Mouse (Mus musculus) heart, embryonic 16.5 days (tissue): ENCODE measurements around the gene Strip1. TPM values are rescaled to one million over a fixed set of nuclear protein-coding genes. Genes with fewer than 3 reads are reported as not detected.

Experiments used
- ATAC-seq: fragments of 200-750 bp; cut with Nextera tagmentation; replicated peaks from 2 replicates; pipeline ENCODE4 v1.8.0; 2017; ENCODE audit warnings: moderate number of reproducible peaks; ENCODE audit not compliant: insufficient read depth, low FRiP score; ENCODE audit errors: extremely low read depth
- H3K27ac ChIP-seq: fragments of 300-500 bp; sonication (generic); 2 replicates; pipeline ENCODE4 v1.5.1; 2014; ENCODE audit warnings: mild to moderate bottlenecking, low read length, control low read depth, moderate library complexity
- H3K27me3 ChIP-seq: fragments of 300-500 bp; sonication (generic); 2 replicates; pipeline ENCODE4 v1.6.1; 2014; ENCODE audit warnings: low read length, mixed read lengths; ENCODE audit not compliant: control insufficient read depth, insufficient read depth
- H3K36me3 ChIP-seq: fragments of 300-500 bp; sonication (generic); 2 replicates; pipeline ENCODE4 v1.6.1; 2014; ENCODE audit not compliant: control insufficient read depth, insufficient read depth
- H3K4me1 ChIP-seq: fragments of 300-500 bp; sonication (generic); 2 replicates; pipeline ENCODE4 v1.6.1; 2014; ENCODE audit warnings: low read length, mixed read lengths; ENCODE audit not compliant: control insufficient read depth, insufficient read depth
- H3K4me2 ChIP-seq: fragments of 300-500 bp; sonication (generic); 2 replicates; pipeline ENCODE4 v1.6.1; 2014; ENCODE audit warnings: low read depth, mild to moderate bottlenecking, control low read depth, low read length
- H3K4me3 ChIP-seq: fragments of 300-500 bp; sonication (generic); 2 replicates; pipeline ENCODE4 v1.5.1; 2014; ENCODE audit warnings: mild to moderate bottlenecking, control low read depth, low read length
- H3K9ac ChIP-seq: fragments of 300-500 bp; sonication (generic); 2 replicates; pipeline ENCODE4 v1.6.1; 2014; ENCODE audit warnings: low read length, control low read depth
- H3K9me3 ChIP-seq: fragments of 300-500 bp; sonication (generic); replicated peaks from 2 replicates; pipeline ENCODE4 v1.6.1; 2016; ENCODE audit warnings: low read length; ENCODE audit not compliant: control insufficient read depth
- WGBS: fragments of 180-500 bp; shearing (Covaris S2); extraction: QIAGEN DNeasy Blood & Tissue Kit; methylation state at CpG from one replicate; pipeline ENCODE4 v1.1.7; 2014; 5-methylcytosine and 5-hydroxymethylcytosine counted together
- polyA plus RNA-seq: library from polyadenylated mRNA; unstranded; fragments of >200 nt; fragmentation: Nextera tagmentation; extraction: Ambion mirVana; gene quantifications from 2 replicates; pipeline ENCODE4 v1.2.1, GENCODE M21; 2015

The Strip1 gene
- polyA plus RNA-seq, 1 experiment from 2014 or later = 32.2 TPM

DNA sequence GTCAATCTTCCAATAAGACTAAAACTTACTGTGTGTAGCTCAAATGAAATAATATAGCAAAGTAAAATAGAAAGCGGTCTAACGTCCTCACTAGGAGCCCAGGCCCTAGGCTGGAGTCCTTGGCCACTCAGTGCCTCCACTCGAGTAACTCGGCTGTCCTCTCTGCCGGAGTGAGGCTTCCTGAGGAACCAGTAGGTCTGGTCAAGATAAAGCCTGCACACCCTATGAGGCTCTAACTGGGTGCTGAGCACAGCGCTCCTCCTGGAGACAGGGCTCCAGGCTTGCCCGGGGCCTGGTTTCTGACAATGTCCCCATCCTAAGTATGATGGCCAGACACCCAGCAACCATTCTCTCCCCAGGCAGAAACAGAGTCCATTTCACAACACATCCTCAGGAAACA, 9.0 kb downstream of the Strip1 start:
- Histone ChIP-seq H3K9me3 (no peaks in the 10 kb centered on the region), H3K27ac (no peak overlapping the region), H3K4me3 (no peak overlapping the region), H3K4me1 (no peaks in the 10 kb centered on the region), H3K27me3 (no peaks in the 10 kb centered on the region), H3K9ac (no peak overlapping the region), H3K36me3 (peaks cover 82% of the 10 kb centered on the region), H3K4me2 (no peak overlapping the region)
- no peak for ATAC-seq
- WGBS = 91% methylated on average over 7 of the region's 7 CpGs

DNA sequence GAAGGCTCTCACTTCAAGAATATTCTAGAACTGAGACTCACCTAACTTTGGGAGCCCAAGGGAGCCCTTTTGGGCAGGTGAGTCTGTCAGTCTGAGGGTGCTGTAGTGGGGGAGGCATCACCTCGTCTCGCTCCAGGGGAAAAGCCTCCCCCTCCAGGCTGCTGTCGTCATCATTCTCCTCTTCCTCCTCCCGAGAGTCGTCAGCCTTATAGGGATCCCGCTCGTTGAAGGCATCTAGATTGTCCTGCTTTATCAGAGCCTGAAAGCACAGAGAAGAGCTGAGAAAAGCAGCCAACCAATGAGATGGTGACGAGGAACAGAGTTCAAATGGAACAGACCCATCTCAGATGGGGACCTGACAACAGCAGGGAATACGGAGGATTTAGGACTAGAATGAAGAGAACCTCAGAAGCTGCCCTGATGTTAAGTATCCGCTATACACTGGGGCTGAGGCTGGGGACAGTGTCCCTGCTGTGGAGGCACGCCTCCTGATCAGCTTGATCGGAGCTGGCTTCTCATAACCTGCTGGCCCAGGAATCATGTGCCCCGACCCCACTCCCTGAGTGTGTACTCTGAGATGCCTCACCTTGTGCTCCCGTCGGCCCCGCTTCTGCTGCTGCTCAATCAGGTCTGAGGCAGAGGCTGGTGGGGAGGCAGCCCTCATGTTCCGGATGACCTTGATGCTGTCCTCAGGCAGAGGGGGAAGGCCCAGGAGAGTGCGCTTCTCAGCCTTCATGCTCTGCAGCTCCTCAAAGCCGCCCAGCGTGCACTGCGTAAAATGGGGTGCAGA, 10.0 kb downstream of the Strip1 start:
- Histone ChIP-seq H3K9me3 (no peaks in the 10 kb centered on the region), H3K36me3 (peaks cover 76% of the 10 kb centered on the region), H3K4me2 (no peak overlapping the region), H3K27ac (no peak overlapping the region), H3K9ac (no peak overlapping the region), H3K4me3 (no peak overlapping the region), H3K4me1 (peaks cover 3% of the 10 kb centered on the region; the same call in 1 of the 2 replicates), H3K27me3 (no peaks in the 10 kb centered on the region)
- no peak for ATAC-seq
- WGBS = 85% methylated on average over 21 of the region's 21 CpGs

DNA sequence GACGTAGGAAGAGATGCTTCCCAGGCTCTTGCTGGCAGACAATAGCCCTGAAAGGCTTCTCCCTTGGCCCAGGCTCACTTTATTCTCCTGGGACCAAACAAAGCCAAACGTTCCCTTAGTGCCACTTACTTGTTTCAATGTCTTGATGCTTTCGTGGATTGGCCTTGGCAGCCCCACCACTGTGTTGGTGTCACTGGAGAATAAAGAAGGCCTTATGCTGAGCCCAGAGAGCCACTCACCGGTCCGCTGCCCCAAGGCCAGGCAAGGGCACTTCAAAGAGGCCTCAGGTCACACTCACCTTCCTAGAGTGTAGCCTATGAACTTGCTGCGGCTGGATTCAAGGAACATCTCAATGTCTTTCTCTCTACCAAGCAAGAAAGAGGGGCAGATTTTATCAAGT, 11.6 kb downstream of the Strip1 start:
- H3K27ac ChIP-seq = no peak overlapping the region
- 87% methylated on average over 6 of the region's 6 CpGs for WGBS

DNA sequence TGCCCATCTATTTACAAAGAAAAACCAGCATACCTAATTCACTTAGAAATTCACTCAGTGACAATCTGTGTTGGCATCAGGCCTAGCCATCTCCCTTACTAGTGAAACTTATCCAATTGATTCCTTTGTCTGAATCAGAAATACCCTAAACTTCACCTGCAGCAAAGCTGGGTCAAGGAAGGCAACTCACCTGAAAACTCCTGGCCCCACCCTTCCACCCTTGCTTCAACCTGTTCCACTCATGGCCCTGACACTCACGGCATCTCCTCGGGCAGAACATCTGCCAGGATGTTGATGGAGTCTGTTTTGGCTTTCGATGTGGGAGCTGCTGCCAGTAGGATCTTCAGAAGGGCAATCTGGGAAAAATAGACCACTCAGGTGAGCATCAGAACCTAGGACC, 13.7 kb downstream of the Strip1 start:
- Histone ChIP-seq H3K27ac (no peak overlapping the region), H3K9me3 (no peaks in the 10 kb centered on the region), H3K9ac (no peak overlapping the region), H3K27me3 (no peaks in the 10 kb centered on the region), H3K36me3 (peaks cover 75% of the 10 kb centered on the region), H3K4me1 (peaks cover 6% of the 10 kb centered on the region; the same call in 1 of the 2 replicates), H3K4me3 (no peak overlapping the region), H3K4me2 (no peak overlapping the region)
- no peak for ATAC-seq
- WGBS = 92% methylated on average over 3 of the region's 3 CpGs

More for the DNA sequence above, 11.6 kb downstream of the Strip1 start:
- Histone ChIP-seq H3K4me2 (no peak overlapping the region), H3K27me3 (no peaks in the 10 kb centered on the region), H3K9me3 (no peaks in the 10 kb centered on the region), H3K36me3 (peaks cover 76% of the 10 kb centered on the region), H3K9ac (no peak overlapping the region), H3K4me3 (no peak overlapping the region), H3K4me1 (peaks cover 6% of the 10 kb centered on the region; the same call in 1 of the 2 replicates)
- no peak for ATAC-seq

DNA sequence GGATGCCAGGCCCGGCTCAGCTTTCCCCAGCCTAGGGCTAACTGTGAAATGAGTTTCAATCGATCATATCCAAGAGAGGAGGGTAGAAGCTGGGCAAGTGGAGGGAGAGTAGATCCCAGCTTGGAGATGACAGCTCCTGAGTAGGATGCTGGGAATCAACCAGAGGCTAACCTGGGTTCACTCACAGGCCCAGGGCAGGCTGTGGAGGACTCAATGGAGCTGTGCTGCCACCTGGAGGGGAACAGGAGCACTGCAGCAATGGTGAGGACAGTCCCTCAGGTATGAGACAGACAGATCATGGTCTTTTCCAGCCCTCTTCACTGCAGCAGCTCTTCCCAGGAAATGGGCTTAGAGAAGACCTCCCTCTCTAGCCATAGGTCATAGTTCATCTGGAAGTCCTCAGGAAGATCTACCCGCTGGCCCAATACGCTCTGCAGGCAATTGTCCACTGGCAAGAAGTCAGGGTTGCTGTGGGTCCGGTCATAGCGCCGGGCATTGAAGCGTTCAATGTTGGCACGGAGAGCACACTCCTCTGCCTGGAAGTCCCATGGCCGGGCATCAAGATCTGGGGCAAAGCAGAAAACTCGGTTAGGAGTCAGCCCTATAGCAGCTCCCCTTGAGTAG, 18.5 kb downstream of the Strip1 start:
- WGBS = 87% methylated on average over 11 of the region's 11 CpGs
- Histone ChIP-seq H3K9ac (no peak overlapping the region), H3K4me1 (peaks cover 17% of the 10 kb centered on the region), H3K27ac (no peak overlapping the region), H3K27me3 (no peaks in the 10 kb centered on the region), H3K4me2 (no peak overlapping the region), H3K4me3 (no peak overlapping the region), H3K36me3 (peaks cover 50% of the 10 kb centered on the region), H3K9me3 (no peaks in the 10 kb centered on the region)
- no peak for ATAC-seq

DNA sequence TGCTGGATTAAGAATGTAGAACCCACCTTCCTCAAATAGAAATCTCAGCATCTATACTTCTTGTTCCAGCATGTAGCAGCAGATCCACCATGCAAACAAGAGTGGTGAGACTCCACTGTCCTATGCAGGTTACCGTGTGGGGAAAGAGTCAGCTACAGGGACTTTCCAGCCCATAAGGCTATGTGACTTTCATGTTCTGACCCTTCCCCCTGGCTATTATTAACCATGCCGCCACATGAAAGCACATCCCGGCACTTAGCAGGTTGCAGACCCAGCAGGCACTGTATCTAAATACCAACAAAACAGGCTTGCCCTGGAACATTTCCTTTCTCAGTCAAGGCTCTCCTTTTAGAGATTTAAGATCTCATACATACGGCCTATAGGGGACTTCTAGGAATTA, 20.1 kb downstream of the Strip1 start:
- Histone ChIP-seq H3K27ac (0 out of 2 replicates have a peak overlapping the region, but pooled peaks have one; percentile 5), H3K9me3 (no peaks in the 10 kb centered on the region), H3K4me2 (no peak overlapping the region), H3K27me3 (no peaks in the 10 kb centered on the region), H3K36me3 (peaks cover 41% of the 10 kb centered on the region), H3K4me3 (no peak overlapping the region), H3K9ac (peak overlapping the region; percentile 28), H3K4me1 (peaks cover 14% of the 10 kb centered on the region)
- peak; percentile 28; the same call in 1 of the 2 replicates for ATAC-seq
- WGBS = 46% methylated on average over 4 of the region's 4 CpGs

DNA sequence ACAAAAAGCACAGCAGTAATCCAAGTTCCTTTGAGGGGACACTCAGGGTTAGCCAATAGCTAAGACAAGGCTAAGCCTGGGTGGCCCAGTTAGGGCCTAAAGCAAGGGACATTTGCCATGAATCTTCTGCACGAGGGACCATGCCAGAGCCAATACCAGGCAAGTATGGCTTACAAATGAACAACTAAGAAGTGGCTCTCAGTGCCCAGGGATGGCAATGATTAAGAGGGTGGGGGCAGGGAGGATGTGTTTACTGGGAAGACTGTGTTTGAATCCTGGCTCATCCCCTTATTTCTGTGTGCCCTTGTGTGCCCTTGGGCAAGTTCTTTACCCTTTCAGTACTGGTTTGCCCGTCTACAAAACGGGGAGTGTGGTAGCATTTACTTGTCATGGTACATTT, 22.1 kb downstream of the Strip1 start:
- no peak overlapping the region for H3K4me2 ChIP-seq
- 73% methylated on average over 3 of the region's 3 CpGs for WGBS

DNA sequence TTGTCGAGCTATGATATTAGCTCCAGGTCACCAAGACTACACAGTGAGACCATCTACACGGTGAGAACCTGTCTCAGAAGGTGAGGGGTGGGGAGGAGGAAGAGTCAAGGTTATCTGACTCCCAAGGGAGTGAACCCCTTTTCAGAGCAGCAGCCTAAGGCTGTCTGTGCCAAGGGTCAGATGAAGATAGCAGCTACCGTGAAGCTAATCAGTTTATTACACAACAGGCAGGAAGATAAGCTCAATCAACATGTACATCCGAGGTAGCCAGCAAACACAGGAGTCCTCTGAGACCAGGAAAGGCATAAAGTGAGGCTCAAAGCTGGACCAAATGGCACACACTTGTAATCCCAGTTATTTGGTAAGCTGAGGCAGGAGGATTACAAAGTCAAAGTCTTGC, 22.7 kb downstream of the Strip1 start:
- Histone ChIP-seq H3K9me3 (no peaks in the 10 kb centered on the region), H3K4me2 (no peak overlapping the region), H3K4me3 (no peak overlapping the region), H3K4me1 (peaks cover 12% of the 10 kb centered on the region), H3K9ac (no peak overlapping the region), H3K36me3 (peaks cover 16% of the 10 kb centered on the region), H3K27me3 (no peaks in the 10 kb centered on the region), H3K27ac (no peak overlapping the region)
- no peak for ATAC-seq
- WGBS = 41% methylated on average over 4 of the region's 4 CpGs

More for the DNA sequence above, 22.1 kb downstream of the Strip1 start:
- peaks cover 12% of the 10 kb centered on the region for H3K4me1 ChIP-seq
- no peaks in the 10 kb centered on the region for H3K27me3 ChIP-seq
- no peak overlapping the region for H3K9ac ChIP-seq
- H3K27ac ChIP-seq = no peak overlapping the region
- H3K36me3 ChIP-seq = peaks cover 22% of the 10 kb centered on the region
- H3K4me3 ChIP-seq = no peak overlapping the region
- no peak for ATAC-seq
- H3K9me3 ChIP-seq = no peaks in the 10 kb centered on the region

DNA sequence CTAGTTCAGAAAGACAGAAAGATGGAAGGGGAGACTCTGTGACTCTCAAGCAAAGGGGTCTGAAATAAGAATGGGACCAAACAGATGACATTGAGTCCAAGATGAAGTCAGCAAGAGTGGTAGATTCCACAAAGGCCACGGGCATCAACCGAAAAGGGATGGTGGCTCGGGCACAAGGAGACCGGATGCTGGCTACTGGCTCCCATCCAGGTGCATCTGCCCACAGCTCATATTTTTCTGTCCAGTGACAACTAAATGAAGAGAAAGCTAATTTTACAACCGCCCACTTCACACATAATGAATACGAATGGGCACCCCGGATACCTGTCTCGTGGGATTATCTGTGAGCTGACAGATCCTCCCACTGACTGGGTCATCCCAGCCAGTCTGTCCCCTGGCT, 24.3 kb downstream of the Strip1 start:
- 84% methylated on average over 8 of the region's 8 CpGs for WGBS
- H3K4me1 ChIP-seq = peaks cover 12% of the 10 kb centered on the region

More for the DNA sequence above, 24.3 kb downstream of the Strip1 start:
- no peak for ATAC-seq
- no peak overlapping the region for H3K27ac ChIP-seq
- no peaks in the 10 kb centered on the region for H3K9me3 ChIP-seq
- H3K36me3 ChIP-seq = peaks cover 3% of the 10 kb centered on the region; the same call in 1 of the 2 replicates
- H3K4me3 ChIP-seq = no peak overlapping the region
- no peaks in the 10 kb centered on the region for H3K27me3 ChIP-seq
- no peak overlapping the region for H3K4me2 ChIP-seq
- no peak overlapping the region for H3K9ac ChIP-seq
